Mouse (Mus musculus) kidney, postnatal 0 days (tissue): ENCODE results near the gene Hivep3. TPM values are rescaled to one million over a fixed set of nuclear protein-coding genes. Genes with fewer than 3 reads are reported as not detected.

ENCODE experiments used
- ATAC-seq: fragments of 200-750 bp; cut with Nextera tagmentation; replicated peaks from 2 replicates; pipeline ENCODE4 v1.8.0; 2017; ENCODE audit warnings: low read depth, moderate number of reproducible peaks, moderate TSS enrichment, moderate library complexity; ENCODE audit not compliant: low FRiP score
- DNase-seq: peaks from one replicate; pipeline ENCODE4 v3.0.0-alpha.2; 2016; ENCODE audit warnings: low spot score
- H3K27ac ChIP-seq: fragments of 300-500 bp; sonication (generic); 2 replicates; pipeline ENCODE4 v1.5.1; 2014; ENCODE audit warnings: mild to moderate bottlenecking
- H3K27me3 ChIP-seq: fragments of 300-500 bp; sonication (generic); 2 replicates; pipeline ENCODE4 v1.6.1; 2014; ENCODE audit warnings: low read length, mixed read lengths; ENCODE audit not compliant: insufficient read depth
- H3K36me3 ChIP-seq: fragments of 300-500 bp; sonication (generic); 2 replicates; pipeline ENCODE4 v1.6.1; 2014; ENCODE audit warnings: low read length, mixed read lengths; ENCODE audit not compliant: insufficient read depth
- H3K4me1 ChIP-seq: fragments of 300-500 bp; sonication (generic); replicated peaks from 2 replicates; pipeline ENCODE4 v1.6.1; 2014; ENCODE audit warnings: antibody characterized with exemption, low read length, mixed read lengths; ENCODE audit not compliant: insufficient read depth
- H3K4me2 ChIP-seq: fragments of 300-500 bp; sonication (generic); 2 replicates; pipeline ENCODE4 v1.6.1; 2014; ENCODE audit warnings: mild to moderate bottlenecking, low read length, moderate library complexity, mixed read lengths
- H3K4me3 ChIP-seq: fragments of 300-500 bp; sonication (generic); replicated peaks from 2 replicates; pipeline ENCODE4 v1.5.1; 2014; ENCODE audit warnings: low read depth, low read length
- H3K9ac ChIP-seq: fragments of 300-500 bp; sonication (generic); 2 replicates; pipeline ENCODE4 v1.6.1; 2014; ENCODE audit warnings: low read depth, low read length
- H3K9me3 ChIP-seq: fragments of 300-500 bp; sonication (generic); replicated peaks from 2 replicates; pipeline ENCODE4 v1.6.1; 2016; ENCODE audit warnings: low read length, inconsistent platforms, mixed read lengths
- CTCF ChIP-seq: IDR thresholded peaks from 2 replicates; pipeline ENCODE4 v1.5.1; 2016; ENCODE audit warnings: antibody characterized with exemption, low read depth, mild to moderate bottlenecking, moderate library complexity
- WGBS: fragments of 180-500 bp; shearing (Covaris S2); extraction: QIAGEN DNeasy Blood & Tissue Kit; methylation state at CpG from one replicate; pipeline ENCODE4 v1.1.7; 2014; 5-methylcytosine and 5-hydroxymethylcytosine counted together
- polyA plus RNA-seq: library from polyadenylated mRNA; unstranded; fragments of >200 nt; fragmentation: Nextera tagmentation; extraction: Ambion mirVana; gene quantifications from 2 replicates; pipeline ENCODE4 v1.2.1, GENCODE M21; 2015

Hivep3 gene
- polyA plus RNA-seq, 1 experiment from 2014 or later = 8.3 TPM

GRCm38 (mm10) chr4:120056451-120056850 lies 322.9 kb downstream of the Hivep3 start:
- H3K9me3 ChIP-seq = no peaks in the 10 kb centered on the region
- ATAC-seq (no peak), DNase-seq (no peak)
- no peaks in the 10 kb centered on the region for H3K27me3 ChIP-seq
- H3K9ac ChIP-seq = no peak overlapping the region
- no peak for TF ChIP-seq CTCF
- no peak overlapping the region for H3K4me3 ChIP-seq
- no peaks in the 10 kb centered on the region for H3K4me1 ChIP-seq
- no peaks in the 10 kb centered on the region for H3K36me3 ChIP-seq
- no peak overlapping the region for H3K4me2 ChIP-seq
- 95% methylated on average over 9 of the region's 9 CpGs for WGBS
- H3K27ac ChIP-seq = no peak overlapping the region

GRCm38 (mm10) chr4:120057529-120057928 lies 323.9 kb downstream of the Hivep3 start:
- H3K9ac ChIP-seq = no peak overlapping the region
- DNase-seq = no peak
- H3K27ac ChIP-seq = no peak overlapping the region
- H3K36me3 ChIP-seq = no peaks in the 10 kb centered on the region
- no peak overlapping the region for H3K4me2 ChIP-seq
- 53% methylated on average over 8 of the region's 8 CpGs for WGBS
- no peaks in the 10 kb centered on the region for H3K27me3 ChIP-seq
- no peak; the same call in 1 of the 2 replicates for TF ChIP-seq CTCF
- no peaks in the 10 kb centered on the region for H3K9me3 ChIP-seq
- H3K4me1 ChIP-seq = no peaks in the 10 kb centered on the region
- H3K4me3 ChIP-seq = no peak overlapping the region
- no peak for ATAC-seq

- Histone ChIP-seq H3K4me2 (no peak overlapping the region), H3K9ac (no peak overlapping the region), H3K27ac (no peak overlapping the region), H3K4me1 (no peaks in the 10 kb centered on the region), H3K9me3 (no peaks in the 10 kb centered on the region), H3K36me3 (no peaks in the 10 kb centered on the region), H3K4me3 (no peak overlapping the region), H3K27me3 (no peaks in the 10 kb centered on the region)
- no peak for DNase-seq
- no peak for TF ChIP-seq CTCF
- ATAC-seq = no peak
- WGBS = 85% methylated on average over 3 of the region's 3 CpGs
Measured at GRCm38 (mm10) chr4:120058157-120058556, 324.6 kb downstream of the Hivep3 start.

GRCm38 (mm10) chr4:120058794-120059193 lies 325.2 kb downstream of the Hivep3 start:
- H3K4me3 ChIP-seq = no peak overlapping the region

GRCm38 (mm10) chr4:120061727-120062126 lies 328.1 kb downstream of the Hivep3 start:
- Histone ChIP-seq H3K36me3 (no peaks in the 10 kb centered on the region), H3K27me3 (no peaks in the 10 kb centered on the region), H3K27ac (no peak overlapping the region), H3K4me2 (no peak overlapping the region), H3K4me3 (no peak overlapping the region), H3K9ac (no peak overlapping the region), H3K9me3 (no peaks in the 10 kb centered on the region), H3K4me1 (no peaks in the 10 kb centered on the region)
- DNase-seq (no peak), ATAC-seq (no peak)
- no peak for TF ChIP-seq CTCF
- WGBS = 94% methylated on average over 6 of the region's 6 CpGs

More at GRCm38 (mm10) chr4:120058794-120059193, 325.2 kb downstream of the Hivep3 start:
- DNase-seq = no peak
- H3K36me3 ChIP-seq = no peaks in the 10 kb centered on the region
- ATAC-seq = no peak
- no peak for TF ChIP-seq CTCF
- no peaks in the 10 kb centered on the region for H3K9me3 ChIP-seq
- no peak overlapping the region for H3K27ac ChIP-seq
- no peaks in the 10 kb centered on the region for H3K4me1 ChIP-seq
- no peaks in the 10 kb centered on the region for H3K27me3 ChIP-seq
- 71% methylated on average over 10 of the region's 10 CpGs for WGBS
- H3K9ac ChIP-seq = no peak overlapping the region
- H3K4me2 ChIP-seq = no peak overlapping the region

GRCm38 (mm10) chr4:120062198-120062597 lies 328.6 kb downstream of the Hivep3 start:
- no peak overlapping the region for H3K4me3 ChIP-seq
- ATAC-seq (no peak), DNase-seq (no peak)
- 53% methylated on average over 6 of the region's 6 CpGs for WGBS
- H3K4me1 ChIP-seq = no peaks in the 10 kb centered on the region
- no peak overlapping the region for H3K9ac ChIP-seq
- no peak overlapping the region for H3K27ac ChIP-seq
- TF ChIP-seq CTCF = no peak
- no peaks in the 10 kb centered on the region for H3K9me3 ChIP-seq
- H3K36me3 ChIP-seq = no peaks in the 10 kb centered on the region
- H3K27me3 ChIP-seq = no peaks in the 10 kb centered on the region
- no peak overlapping the region for H3K4me2 ChIP-seq

- DNase-seq = no peak
- Histone ChIP-seq H3K27me3 (no peaks in the 10 kb centered on the region), H3K9ac (no peak overlapping the region), H3K4me3 (no peak overlapping the region), H3K4me1 (no peaks in the 10 kb centered on the region), H3K9me3 (no peaks in the 10 kb centered on the region), H3K4me2 (no peak overlapping the region), H3K36me3 (no peaks in the 10 kb centered on the region), H3K27ac (no peak overlapping the region)
- WGBS = 71% methylated on average over 11 of the region's 11 CpGs
- no peak for TF ChIP-seq CTCF
- ATAC-seq = no peak
Measured at GRCm38 (mm10) chr4:120062754-120063153, 329.2 kb downstream of the Hivep3 start.
